Comparison of ENCODE assay signal across 25 mouse cellular contexts in the genomic region with DNA sequence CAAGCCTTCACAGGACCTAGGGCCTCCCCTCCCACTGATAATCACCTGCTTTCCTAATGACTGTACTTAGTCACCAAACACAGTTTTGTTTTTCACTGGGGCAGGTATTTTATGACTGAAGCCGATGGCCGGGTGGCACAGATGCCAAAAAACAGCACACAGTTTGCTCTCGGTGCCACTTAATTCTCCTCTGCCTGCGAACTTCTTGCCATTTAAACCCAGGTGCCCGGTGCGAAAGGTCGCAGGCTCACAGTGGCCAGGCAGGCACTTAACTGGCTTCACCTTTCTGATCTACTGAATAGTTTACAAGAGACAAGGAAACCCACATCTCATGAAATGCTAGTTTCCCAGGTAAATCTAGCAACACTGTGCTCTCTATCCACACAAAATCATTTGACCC. TPM values are rescaled to one million over a fixed set of nuclear protein-coding genes. Genes with fewer than 3 reads are reported as not detected.
A peak's percentile ranks its signal among the peaks of the same experiment; 100 is the strongest.
DNase-seq lines count a peak whose midpoint lies in the region; ATAC-seq and TF ChIP-seq lines count a peak whose summit lies in the region.
"Had no signal": no experiment of that assay in that cellular context is flagged by ENCODE, and none has a peak within 500 bp of the region (broad histone marks: within the 10 kb centered on the region; RNA-seq: fewer than 3 reads in every experiment).

No protein-coding gene starts in this region.

- no peaks in the 10 kb centered on the region for H3K4me1 ChIP-seq in kidney, embryonic 16.5 days (ENCODE audit: insufficient read depth, low read length)
- H3K4me1 ChIP-seq: embryonic facial prominence, embryonic 10.5 days; embryonic facial prominence, embryonic 12.5 days had no signal

- H3K4me3 ChIP-seq in kidney, embryonic 16.5 days (ENCODE audit: low read length) = no peak overlapping the region
- no peak overlapping the region for H3K4me3 ChIP-seq in gastrocnemius, adult 2 months
- H3K4me3 ChIP-seq: embryonic facial prominence, embryonic 10.5 days; embryonic facial prominence, embryonic 12.5 days; forebrain, embryonic 13.5 days; forebrain, embryonic 15.5 days had no signal

- no peaks in the 10 kb centered on the region for H3K36me3 ChIP-seq in kidney, embryonic 16.5 days (ENCODE audit: insufficient read depth, low read length)
- H3K36me3 ChIP-seq: embryonic facial prominence, embryonic 10.5 days; embryonic facial prominence, embryonic 12.5 days; forebrain, embryonic 15.5 days; G1E had no signal

- DNase-seq in heart, adult 11 months = peak; percentile 55
- no peak for DNase-seq in heart, adult 9 months (ENCODE audit: low spot score in 2 of 2)
- peak; percentile 25 for DNase-seq in kidney, adult 18-20 months
- no peak for DNase-seq in kidney, postnatal 36 days
- peak; percentile 11 to 36 for DNase-seq in kidney, adult 8-10 months
- peak; percentile 52 for DNase-seq in induced T-regulatory cell, adult 2 months (ENCODE audit: low read depth)
- DNase-seq in gastrocnemius, adult 2 months = no peak
- DNase-seq: adrenal gland, adult 8-10 months; adrenal gland, postnatal 14 days; adrenal gland, postnatal 36 days; cerebellum, adult 11-12 months; cerebellum, adult 2 months; cerebellum, adult 9-10 months; cerebellum, postnatal 10 days; cerebellum, postnatal 25 days; forebrain, postnatal 0 days had no signal

- H3K4me2 ChIP-seq in kidney, embryonic 16.5 days (replicated peaks; ENCODE audit: low read depth, low read length) = no peak overlapping the region
- H3K4me2 ChIP-seq: embryonic facial prominence, embryonic 12.5 days; forebrain, embryonic 13.5 days; forebrain, embryonic 15.5 days had no signal

- ATAC-seq in kidney, embryonic 16.5 days (ENCODE audit: low FRiP score, low TSS enrichment) = no peak
- ATAC-seq: activated CD4-positive, CD25-positive, alpha-beta regulatory T cell, adult 4 months; forebrain, embryonic 13.5 days; forebrain, embryonic 15.5 days; forebrain, postnatal 0 days; Patski had no signal

- H3K27ac ChIP-seq in kidney, embryonic 16.5 days (ENCODE audit: low read length) = no peak overlapping the region
- H3K27ac ChIP-seq in gastrocnemius, adult 2 months = no peak overlapping the region
- H3K27ac ChIP-seq: embryonic facial prominence, embryonic 10.5 days; embryonic facial prominence, embryonic 12.5 days; forebrain, embryonic 13.5 days; forebrain, embryonic 15.5 days had no signal

- intact Hi-C loops in gastrocnemius, adult 2 months (cut with DNase I) = no loop called here

- no peak for TF ChIP-seq CTCF in gastrocnemius, adult 2 months (IDR thresholded peaks at IDR 0.05)

- WGBS in kidney, embryonic 16.5 days = 86% methylated on average over 7 of the region's 7 CpGs

- no peaks in the 10 kb centered on the region for H3K27me3 ChIP-seq in kidney, embryonic 16.5 days (ENCODE audit: insufficient read depth, low read length)
- H3K27me3 ChIP-seq: CH12.LX; embryonic facial prominence, embryonic 12.5 days; forebrain, embryonic 13.5 days; forebrain, embryonic 15.5 days; Patski had no signal

- no peak overlapping the region for H3K9ac ChIP-seq in kidney, embryonic 16.5 days (replicated peaks; ENCODE audit: low read length)
- H3K9ac ChIP-seq: embryonic facial prominence, embryonic 12.5 days; forebrain, embryonic 13.5 days; forebrain, embryonic 15.5 days; forebrain, postnatal 0 days had no signal

- no peaks in the 10 kb centered on the region for H3K9me3 ChIP-seq in kidney, embryonic 16.5 days (ENCODE audit: low read length)
- H3K9me3 ChIP-seq: embryonic facial prominence, embryonic 10.5 days; embryonic facial prominence, embryonic 12.5 days; forebrain, embryonic 13.5 days; forebrain, embryonic 15.5 days; G1E had no signal

RNA-seq across cellular contexts. Expression of a gene that starts 16.7 kb away (rescaled TPM):
- polyA plus RNA-seq in kidney, embryonic 16.5 days (2015; fragmentation: Nextera tagmentation; extraction: Ambion mirVana) = 13.8 and 14.9 TPM in 2 replicates
- 1 to 10 TPM; 2.3 to 2.4 TPM for total RNA-seq in gastrocnemius, adult 2 months (2021)

Comparison
In these comparisons a context has a peak if more than half of its experiments do, and no peak if none do; other contexts are left out.
1. DNase-seq: peak in heart, adult 11 months (single experiment), kidney, adult 18-20 months (single experiment), kidney, adult 8-10 months (2 of 2) and induced T-regulatory cell, adult 2 months (single experiment); none in heart, adult 9 months (0 of 2), kidney, postnatal 36 days (0 of 2) and gastrocnemius, adult 2 months (single experiment).